Mouse (Mus musculus) lung, postnatal 36 days (tissue): ENCODE measurements at regions not wholly inside any gene's neighbourhood (a gene's known extent, or its start where the extent isn't known, plus 50 kb on each side); places are given as distances from the start of the nearest gene placed in this dataset.

Experiments used
- DNase-seq: peaks from one replicate; pipeline ENCODE4 v3.0.0; 2022; ENCODE audit warnings: mixed read lengths

DNA sequence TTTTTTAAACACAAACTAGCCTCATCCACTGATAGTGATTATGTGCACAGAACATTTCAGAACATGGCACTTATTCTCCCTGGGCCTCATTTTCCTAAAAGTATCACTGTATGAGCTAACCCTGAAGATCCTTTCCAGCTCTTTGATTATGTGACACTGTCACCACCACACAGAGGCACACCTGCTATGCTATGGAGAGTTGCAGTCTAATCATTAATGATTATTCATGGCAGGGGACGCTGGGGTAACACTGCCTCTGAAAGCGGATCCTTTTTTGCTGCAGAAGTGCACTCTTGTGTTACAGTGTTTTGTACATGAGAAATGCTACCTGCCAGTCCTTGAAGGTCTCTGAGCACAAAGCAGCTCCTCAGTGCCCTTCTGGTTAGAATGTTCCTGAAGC, 615.3 kb upstream of the Fbxo33 start:
- DNase-seq: no peak

DNA sequence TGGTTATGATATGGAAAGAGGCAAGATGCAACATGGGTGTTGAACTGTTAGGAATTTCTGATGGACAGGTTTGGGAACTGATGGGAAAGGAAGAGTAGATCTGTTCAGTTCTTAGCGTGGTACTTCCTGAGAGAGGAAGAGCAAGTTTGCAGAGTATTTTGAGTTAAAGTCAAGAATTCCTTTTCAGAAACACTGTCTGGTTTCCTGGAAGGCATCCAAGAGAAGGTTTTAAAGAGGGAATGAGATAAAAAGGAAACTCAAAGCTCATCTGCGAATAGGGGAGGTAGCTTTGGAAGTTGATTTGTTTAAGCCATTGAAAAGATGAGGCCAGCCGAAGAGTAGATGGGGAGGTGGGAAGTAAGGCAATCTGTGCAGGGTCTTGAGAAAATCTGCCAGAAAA, 603.4 kb upstream of the Fbxo33 start:
- no peak for DNase-seq

DNA sequence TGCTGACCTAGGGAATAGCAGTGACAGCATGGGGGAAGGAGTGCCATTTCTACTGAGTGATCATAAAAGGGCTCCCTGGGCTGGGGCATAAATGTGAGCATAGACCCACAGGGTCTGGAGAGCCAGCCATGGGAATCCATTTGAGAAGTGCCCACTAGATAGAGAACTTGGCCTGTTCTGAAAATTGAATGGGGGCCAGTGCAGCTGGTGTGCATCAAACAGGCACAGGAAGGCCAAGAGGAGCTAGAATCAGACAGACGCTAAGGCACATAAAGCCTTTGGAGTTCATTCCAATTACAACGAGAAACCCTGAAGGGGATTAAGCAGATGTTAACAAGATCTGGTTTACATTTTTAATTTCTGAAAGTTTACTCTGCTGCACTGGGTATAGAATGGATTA, 602.9 kb upstream of the Fbxo33 start:
- DNase-seq: no peak

DNA sequence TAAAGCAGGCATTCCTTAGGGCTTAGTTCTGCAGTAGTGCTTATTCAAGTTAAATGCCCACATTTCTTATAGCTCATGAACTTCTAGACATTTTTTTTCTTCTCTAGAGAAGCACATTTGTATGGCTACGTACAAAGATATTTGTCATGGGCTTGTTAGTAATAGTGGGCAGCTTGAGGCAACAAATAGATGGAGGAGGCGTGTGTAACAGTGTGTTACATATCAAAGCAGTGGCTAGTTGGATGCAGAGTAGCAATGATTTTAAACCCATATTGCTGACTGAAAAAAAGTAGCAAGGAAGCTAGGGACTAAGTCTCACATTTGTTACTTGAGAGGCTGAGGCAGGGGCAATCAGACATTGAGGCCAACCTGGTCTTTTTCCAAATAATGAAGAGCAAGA, 602.2 kb upstream of the Fbxo33 start:
- no peak for DNase-seq

DNA sequence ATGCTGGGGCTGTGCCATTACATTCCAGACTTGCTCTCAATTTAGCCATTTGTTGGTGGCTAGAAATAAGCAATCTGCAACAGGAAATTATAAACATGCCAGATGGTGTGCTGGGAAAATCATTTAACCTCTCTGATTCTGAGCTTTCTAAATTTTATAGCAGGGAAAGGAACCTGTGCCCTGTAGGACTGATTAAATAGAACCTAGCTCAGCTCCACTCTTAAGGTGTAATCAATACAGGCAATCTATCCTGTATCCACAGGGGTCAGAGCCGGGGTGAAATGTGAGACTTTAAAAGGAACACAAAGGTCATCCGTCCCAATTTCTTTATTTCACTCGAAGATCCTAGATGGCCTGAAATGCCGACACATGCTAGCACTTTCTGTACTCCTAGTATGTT, 596.4 kb upstream of the Fbxo33 start:
- DNase-seq: no peak

DNA sequence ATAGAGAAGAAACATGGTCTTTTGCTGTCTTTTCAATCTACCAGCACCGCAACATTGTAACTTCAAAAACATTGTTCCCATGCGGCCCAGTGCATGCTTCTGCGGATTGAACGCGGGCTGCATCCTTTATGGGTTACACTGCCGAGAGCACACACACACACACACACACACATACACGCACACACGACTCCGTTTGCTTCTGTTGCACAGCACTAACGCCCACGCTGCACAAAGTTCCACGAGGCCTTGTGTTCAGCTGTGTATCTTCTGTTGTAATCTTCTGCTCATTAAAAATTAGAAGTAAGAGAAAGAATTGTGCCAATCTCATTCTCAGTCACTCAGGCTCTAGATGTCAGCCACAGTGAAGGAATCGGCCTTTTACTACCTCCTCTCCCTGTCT, 594.8 kb upstream of the Fbxo33 start:
- DNase-seq: no peak

DNA sequence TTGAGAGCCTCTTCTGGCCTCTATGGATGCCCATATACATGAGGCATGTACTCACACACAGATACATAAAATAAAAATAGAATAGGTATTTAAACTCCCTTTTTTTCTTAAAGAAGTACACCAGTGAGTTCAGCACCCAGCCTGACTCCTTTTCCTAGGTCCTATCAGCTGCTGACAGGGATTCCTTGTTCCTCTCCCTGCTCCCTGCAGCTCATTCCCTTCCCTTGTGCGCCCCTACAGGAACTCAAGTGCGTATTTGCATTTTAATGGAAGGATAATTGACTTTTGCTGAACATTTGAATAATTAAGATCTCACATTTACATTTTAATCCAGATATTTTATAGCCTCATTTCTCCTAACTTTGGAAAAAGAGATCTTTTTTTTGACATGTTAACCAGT, 589.7 kb upstream of the Fbxo33 start:
- no peak for DNase-seq

DNA sequence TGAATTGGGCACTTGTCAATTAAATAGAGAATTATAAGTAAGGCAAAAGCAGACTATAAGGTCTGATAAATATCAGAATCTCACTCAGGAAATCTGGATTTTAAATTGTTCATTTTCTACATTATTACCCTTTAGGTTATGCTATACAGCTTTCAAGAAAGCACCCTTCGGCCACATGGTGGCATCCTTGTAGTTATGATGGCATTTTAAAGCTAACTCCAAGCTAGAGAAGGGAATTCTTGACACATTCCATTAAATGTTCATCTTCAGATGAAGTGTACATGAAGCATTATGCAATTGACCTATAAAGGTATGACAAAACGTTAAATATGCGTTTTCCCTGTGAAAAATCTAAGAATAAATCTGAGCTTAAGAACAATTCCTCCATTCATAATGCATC, 578.5 kb upstream of the Fbxo33 start:
- DNase-seq: peak; percentile 1

DNA sequence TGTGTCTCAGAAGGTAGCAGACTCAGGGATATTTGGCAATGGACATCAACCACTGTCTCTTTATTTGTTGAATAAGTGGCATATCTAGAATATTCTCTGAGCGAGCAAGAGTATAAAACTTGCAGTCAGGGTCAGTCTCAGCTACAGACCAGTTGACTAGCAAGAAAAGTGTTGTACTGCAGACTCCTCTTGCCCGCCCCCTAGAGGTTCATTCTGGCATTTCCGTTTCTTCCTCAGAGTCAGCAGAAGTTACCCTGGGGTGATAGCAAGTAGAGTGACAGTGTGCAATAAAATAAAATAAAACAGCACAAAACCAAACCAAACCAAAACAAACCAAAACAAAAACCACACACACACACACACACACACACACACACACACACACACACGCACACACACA, 571.9 kb upstream of the Fbxo33 start:
- DNase-seq: no peak

DNA sequence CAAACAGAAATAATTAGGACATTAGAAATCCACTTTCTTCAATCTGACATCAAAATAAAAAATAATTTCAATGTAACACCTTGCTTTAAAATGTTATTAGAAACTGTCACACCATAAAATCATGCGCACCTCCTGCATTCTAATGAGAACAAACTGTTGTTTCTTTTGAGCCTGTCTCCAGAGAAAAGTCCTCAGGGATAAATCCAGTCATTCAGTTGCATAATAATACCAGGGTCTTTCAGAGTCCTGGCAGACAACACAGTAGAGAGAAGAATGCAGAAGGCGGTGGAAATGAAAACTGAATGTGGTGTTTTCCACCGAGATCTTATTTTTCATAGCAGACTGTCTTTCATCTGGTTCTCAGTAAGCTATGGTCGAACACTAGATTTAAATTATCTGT, 567.3 kb upstream of the Fbxo33 start:
- no peak for DNase-seq

DNA sequence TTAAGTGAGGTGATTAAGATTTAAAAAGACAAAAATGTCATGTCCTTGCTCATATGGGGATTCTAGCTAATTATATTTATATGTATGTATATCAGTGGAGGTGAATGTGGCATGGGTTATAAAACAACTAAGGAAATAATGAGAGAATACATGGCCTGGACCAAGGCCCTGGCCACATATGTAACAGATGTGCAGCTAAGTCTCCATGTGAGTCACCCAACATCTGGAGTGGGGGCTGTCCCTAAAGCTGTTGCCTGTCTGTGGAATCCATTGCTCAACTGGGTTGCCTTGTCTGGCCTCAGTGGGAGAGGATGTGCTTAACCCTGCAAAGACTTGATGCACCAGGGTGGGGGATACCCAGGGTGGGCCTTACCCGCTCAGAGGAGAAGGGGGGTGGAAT, 551.5 kb upstream of the Fbxo33 start:
- no peak for DNase-seq

DNA sequence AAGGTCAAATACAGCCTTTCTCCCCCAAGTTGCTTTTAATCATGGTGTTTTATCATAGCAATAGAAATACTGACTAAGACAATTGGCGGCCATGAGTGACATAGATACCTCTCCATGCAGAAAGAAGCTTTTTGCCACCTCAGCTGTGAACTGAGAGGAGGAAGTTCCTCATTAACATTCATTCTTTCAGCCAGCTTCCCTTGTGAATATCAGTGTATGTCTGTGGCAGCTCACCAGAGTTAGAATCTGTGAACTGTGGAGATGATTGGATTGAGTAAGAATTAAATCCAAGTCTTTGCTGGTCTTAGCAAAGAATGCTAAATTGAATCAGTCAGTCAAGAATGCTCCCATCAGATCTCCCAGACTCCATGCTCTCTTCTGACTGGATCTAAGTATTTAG, 542.7 kb upstream of the Fbxo33 start:
- no peak for DNase-seq

DNA sequence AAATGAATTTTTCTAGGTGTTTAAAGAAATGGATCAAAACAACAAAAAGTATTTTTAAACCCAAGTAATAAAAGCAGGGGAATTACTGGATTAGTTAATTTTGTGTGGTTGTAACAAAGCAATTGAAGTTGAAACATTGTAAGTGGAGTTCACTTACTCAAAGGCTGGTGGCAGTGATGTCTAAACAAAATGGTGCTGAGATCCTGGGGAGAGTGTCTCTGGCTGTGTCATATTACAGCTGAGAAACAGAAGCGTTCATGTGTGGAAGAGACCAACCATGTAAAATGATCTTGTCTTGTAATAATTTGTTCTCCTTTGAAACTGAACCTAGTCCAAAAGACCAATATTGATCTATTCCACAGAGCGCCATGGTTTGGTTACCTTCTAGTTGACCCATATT, 525.2 kb upstream of the Fbxo33 start:
- DNase-seq: no peak

DNA sequence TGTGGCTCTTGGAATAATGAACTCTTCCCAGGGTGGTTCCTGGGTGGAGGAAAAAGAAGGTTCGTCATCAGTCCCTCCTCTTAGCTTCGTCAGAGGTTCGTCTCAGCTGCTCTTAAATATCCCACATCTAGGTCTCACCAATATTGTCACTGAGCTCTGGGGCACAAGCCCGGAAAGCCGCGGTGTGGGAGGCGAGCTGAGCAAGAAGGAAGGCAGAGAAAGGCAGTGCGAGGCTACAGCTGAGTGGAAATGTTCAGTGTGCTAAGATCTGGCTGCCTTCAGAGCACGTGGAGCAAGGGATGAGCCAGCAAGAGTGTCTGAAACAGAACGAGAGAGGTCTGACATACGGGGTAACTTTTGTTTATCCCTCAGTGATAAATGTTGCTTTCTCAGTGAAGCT, 523.7 kb upstream of the Fbxo33 start:
- no peak for DNase-seq

DNA sequence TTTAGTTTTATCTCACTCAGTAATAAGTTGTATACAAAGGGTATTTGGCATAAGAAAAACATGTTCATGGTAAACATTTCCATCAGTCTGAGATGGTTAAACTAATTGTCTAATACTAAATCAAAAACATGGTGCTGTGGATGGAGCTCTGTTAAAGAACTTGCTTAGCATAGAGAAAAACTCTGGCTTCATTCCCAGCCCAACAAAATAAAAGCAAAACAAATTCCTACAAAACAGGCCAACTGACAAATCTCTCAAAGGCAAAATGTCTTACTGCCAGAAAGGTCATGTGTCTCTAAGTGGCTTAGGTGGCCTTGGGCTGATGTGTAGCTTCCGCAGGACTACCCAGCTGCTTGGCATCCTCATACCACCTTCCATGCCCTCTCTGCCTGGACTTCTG, 505.4 kb upstream of the Fbxo33 start:
- no peak for DNase-seq

DNA sequence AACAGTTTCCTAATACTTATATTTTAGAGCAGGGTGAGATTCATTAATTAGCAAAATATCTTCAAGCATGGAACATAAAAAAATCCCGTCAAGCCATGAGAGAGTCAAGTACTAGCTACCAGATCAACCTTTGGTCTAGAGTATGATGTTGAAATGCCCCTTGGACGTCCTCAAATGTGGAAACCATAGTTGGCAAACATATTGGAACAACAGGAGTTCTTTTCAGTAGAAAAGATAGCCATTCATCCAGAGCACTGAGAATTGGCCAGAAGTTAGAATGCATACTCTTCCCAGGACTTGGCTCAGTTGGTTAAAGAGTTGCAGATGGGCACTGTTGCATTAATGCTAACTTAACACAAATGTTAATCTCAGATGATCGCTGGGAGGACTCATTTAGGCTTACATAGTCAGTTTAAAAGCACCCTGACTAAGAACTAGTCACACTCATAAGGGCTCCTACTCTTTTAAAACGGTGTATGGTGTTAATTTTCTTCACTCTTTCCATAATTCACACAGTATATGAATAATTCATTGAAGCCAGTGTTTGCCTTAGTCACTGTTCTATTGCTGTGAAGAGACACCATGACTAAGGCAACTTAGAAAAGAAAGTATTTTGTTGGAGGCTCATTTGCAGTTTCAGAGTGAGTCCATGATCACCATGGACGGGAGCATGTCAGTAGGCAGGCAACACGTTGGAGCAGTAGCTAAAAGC, 503.1 kb upstream of the Fbxo33 start:
- DNase-seq: no peak

DNA sequence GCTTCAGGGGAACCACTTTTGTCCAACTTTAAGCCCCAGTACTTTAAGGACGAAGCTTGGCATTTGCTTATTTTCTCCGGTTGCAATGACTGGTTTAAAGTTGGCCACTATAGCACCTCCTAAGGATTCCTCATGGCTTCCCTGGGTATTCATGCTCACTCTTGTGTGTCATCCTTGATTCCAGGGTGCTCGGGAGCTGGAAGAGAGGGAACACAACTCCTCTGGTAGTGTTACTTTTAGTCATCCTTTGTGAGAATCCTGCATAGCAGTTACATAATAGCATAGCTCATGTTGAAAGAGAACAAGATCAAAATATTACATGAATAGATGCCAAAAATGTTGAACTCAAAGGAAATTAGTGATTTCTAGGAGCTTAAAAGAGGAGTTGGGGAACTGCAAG, 493.7 kb upstream of the Fbxo33 start:
- DNase-seq: no peak

DNA sequence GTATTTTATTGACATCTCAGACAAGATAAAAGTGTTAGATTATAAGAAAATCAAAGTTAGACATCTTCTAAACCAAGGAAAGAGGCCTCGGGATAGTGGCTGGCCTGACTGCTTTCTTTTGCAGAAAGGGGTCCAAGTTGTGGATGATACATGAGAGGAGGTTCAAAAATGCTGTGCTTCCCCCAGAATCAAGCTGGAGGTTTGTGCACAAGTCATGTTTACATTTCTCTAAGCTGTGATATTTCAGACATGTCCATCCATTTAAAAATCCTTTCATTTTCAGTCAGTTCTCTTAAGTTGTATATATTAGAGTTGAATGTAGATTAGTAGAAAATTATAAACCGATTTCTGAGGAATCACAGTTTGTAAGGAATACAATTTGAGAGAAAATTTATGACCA, 463.7 kb upstream of the Fbxo33 start:
- DNase-seq: no peak

DNA sequence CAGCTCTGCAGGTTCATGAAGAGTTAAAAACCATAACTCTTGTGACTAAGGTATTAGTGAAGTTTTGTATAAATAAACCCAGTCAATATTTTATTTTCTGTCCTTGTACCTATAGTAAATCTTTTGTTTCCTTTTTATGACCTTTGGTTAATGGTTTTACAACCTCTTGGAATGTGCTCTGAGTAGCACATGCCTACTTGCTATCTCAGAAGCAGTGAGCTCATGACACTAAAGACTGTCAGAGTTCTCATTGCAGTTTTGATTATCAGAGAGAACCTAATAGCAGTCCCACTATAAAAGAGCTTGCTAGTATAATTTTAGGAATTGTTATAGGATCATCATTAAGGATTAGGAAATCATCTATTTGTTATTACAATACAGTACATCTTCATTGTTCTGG, 443.6 kb upstream of the Fbxo33 start:
- no peak for DNase-seq

DNA sequence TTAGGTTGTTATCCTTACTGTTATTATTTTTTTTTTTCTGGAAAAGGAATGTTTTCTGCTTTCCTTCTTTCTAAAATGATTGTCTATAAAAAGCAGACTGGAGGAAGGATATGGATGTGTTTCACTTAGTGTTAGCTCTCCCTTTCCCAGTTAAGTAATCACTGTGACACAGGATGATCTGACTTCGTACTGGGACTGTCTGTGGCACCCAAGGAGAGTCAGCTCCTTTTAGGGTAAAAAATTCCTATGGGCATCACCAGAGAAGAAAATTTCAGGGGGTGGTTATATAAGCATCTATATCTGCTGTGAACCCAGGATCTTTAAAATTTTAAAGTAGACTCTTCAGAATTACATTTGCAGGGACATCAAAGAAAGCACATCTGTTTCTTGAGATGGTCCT, 411.2 kb upstream of the Fbxo33 start:
- no peak for DNase-seq

DNA sequence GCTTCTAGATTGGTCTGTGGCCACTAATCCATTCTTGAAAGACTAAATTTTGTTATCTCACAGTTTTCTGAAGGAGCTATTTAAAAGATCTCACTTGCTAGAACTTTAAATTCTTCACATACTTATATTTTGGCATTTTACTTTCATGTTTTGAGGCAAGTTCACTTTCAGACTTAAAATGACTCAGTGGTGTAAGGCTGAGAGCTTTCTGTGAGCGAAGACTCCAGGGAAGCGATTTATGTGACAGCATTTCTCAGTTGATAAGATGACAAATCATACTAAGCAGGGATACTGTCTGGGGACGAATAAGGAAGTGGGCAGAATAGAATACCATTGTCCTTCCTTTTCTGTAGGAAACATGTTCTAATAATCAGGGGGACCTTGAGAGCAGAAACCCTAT, 403.6 kb upstream of the Fbxo33 start:
- DNase-seq: no peak

DNA sequence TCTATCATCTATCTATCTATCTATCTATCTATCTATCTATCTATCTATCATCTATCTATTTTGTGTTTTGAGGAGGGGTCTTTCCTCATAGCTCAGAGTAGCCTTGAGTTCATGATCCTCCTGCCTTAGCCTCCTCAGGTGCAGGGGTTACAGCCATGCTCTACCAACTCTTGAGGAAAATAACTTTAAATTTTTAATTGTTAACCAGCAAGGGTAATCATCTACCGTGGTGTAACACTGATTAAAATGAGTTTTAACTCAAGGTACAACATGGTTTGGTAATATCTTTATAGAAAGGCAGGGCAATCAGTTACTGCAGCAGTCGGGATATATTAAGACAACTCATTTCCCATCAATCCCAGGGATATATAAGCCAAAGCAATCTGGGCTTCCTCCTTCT, 401.6 kb upstream of the Fbxo33 start:
- no peak for DNase-seq

DNA sequence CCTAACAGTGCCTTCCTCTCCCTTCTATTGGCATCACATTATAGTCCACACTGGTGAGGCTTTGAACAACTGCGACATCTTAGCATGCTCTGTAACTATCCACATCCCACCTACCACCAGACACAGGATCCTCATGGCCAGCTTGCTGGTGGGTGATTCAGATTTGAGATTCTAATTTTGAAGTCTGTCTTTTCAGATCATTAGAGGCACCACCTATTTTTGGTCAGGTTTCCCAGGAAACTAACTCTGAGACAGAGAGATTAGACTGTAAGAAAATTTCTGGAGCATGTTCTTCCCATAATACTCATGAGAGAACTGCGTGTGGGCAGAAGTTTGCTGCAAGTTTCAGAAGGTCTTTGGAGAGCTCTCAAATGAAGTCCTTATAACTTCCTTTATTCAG, 400.8 kb upstream of the Fbxo33 start:
- DNase-seq: no peak

DNA sequence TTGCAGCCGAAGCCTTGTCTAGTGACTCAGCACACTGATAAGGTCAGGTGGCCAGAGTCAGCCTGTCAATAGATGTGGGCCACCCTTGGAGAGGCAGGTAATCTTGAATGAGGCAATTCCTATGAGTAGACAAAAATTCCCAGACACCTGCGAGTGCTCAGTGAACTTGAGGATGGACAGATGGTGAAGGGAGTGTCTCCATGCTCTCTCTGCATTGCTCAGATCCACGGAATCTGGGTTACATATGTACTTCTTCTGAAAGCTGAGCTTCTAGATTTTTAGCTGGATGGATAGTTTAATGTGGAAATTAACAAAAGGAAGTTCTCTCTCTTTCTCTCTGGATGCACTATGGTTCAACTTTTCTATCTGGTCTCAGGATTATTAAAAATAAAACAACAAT, 396.6 kb upstream of the Fbxo33 start:
- DNase-seq: no peak

DNA sequence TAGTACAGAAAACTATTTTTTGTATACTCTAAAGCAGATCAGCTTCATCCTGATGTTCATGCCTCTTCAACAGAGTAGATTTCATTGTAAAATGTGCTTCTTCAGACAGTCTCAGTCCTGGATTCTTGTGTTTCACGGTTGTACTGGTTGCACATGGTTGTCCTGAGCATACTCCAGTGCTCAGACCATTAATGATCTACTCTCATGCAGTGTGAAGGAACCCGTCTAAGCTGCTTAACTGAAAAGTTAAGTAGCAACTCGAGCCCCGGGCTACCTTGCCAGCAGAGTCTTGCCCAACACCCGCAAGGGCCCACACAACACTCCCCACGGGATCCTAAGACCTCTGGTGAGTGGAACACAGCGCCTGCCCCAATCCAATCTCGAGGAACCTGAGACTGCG, 380.3 kb upstream of the Fbxo33 start:
- DNase-seq: no peak

DNA sequence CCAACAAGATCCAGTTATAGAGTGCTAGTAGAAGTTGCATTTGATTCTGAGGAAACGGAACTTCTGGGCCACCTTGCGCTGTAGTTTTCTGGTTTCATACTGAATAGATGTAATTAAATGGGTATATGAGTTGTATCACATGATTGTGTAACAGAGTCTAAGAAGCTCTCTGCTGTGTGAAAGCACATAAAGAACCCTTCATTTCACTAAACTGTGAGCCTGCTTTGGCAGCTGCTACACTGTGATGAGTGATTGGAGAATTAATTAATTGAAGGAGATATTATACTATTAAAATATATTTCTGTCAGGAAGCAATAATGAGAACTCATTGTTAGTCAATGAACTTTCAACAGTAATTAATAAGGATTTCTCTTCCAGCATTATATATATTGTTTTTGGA, 369.8 kb upstream of the Fbxo33 start:
- DNase-seq: no peak
